Mouse (Mus musculus): ENCODE data around the gene Mef2d. TPM values are rescaled to one million over a fixed set of nuclear protein-coding genes. Genes with fewer than 3 reads are reported as not detected.

Gene Mef2d
- polyA plus RNA-seq, 1 experiment = 343 TPM

- Histone ChIP-seq H3K27ac (ENCODE audit: control insufficient read depth, insufficient read depth, low read length) (no peak overlapping the region), H3K4me1 (replicated peaks; ENCODE audit: control insufficient read depth, insufficient read depth, low read length) (peaks cover 3% of the 10 kb centered on the region; the same call in 1 of the 2 replicates), H3K4me3 (ENCODE audit: control insufficient read depth, insufficient read depth, low read length) (no peak overlapping the region), H3K27me3 (ENCODE audit: control insufficient read depth, insufficient read depth, low read length) (no peaks in the 10 kb centered on the region), H3K36me3 (ENCODE audit: control insufficient read depth, insufficient read depth, low read length) (no peaks in the 10 kb centered on the region)
- TF ChIP-seq CTCF (IDR thresholded peaks at IDR 0.05; ENCODE audit: borderline replicate concordance, control insufficient read depth, extremely low read depth, insufficient read depth, low read length, poor library complexity) (no peak), POLR2A (IDR thresholded peaks at IDR 0.05; ENCODE audit: control insufficient read depth, extremely low read depth, insufficient read depth, low read length, poor library complexity) (no peak)
- DNase-seq = no peak
- 86% methylated on average over 4 of the region's 4 CpGs for WGBS
Measured at GRCm38 (mm10) chr3:88125195-88125594, 17.0 kb upstream of the Mef2d start.

GRCm38 (mm10) chr3:88126181-88126580 is 16.0 kb upstream of the Mef2d start:
- H3K4me1 ChIP-seq (replicated peaks; ENCODE audit: control insufficient read depth, insufficient read depth, low read length) = peaks cover 3% of the 10 kb centered on the region; the same call in 1 of the 2 replicates
- no peak overlapping the region for H3K4me3 ChIP-seq (ENCODE audit: control insufficient read depth, insufficient read depth, low read length)
- no peaks in the 10 kb centered on the region for H3K27me3 ChIP-seq (ENCODE audit: control insufficient read depth, insufficient read depth, low read length)
- DNase-seq = no peak
- no peak for TF ChIP-seq POLR2A (IDR thresholded peaks at IDR 0.05; ENCODE audit: control insufficient read depth, extremely low read depth, insufficient read depth, low read length, poor library complexity)
- TF ChIP-seq CTCF (IDR thresholded peaks at IDR 0.05; ENCODE audit: borderline replicate concordance, control insufficient read depth, extremely low read depth, insufficient read depth, low read length, poor library complexity) = no peak
- no peaks in the 10 kb centered on the region for H3K36me3 ChIP-seq (ENCODE audit: control insufficient read depth, insufficient read depth, low read length)
- WGBS = 99% methylated on average over 7 of the region's 7 CpGs
- H3K27ac ChIP-seq (ENCODE audit: control insufficient read depth, insufficient read depth, low read length) = no peak overlapping the region

- Histone ChIP-seq H3K36me3 (ENCODE audit: control insufficient read depth, insufficient read depth, low read length) (no peaks in the 10 kb centered on the region), H3K27me3 (ENCODE audit: control insufficient read depth, insufficient read depth, low read length) (no peaks in the 10 kb centered on the region), H3K4me1 (replicated peaks; ENCODE audit: control insufficient read depth, insufficient read depth, low read length) (peaks cover 5% of the 10 kb centered on the region; the same call in 1 of the 2 replicates), H3K27ac (ENCODE audit: control insufficient read depth, insufficient read depth, low read length) (peak overlapping the region; percentile 48; the same call in 1 of the 2 replicates), H3K4me3 (ENCODE audit: control insufficient read depth, insufficient read depth, low read length) (no peak overlapping the region)
- peak; percentile 18 for DNase-seq
- WGBS = 34% methylated on average over 3 of the region's 3 CpGs
- TF ChIP-seq POLR2A (IDR thresholded peaks at IDR 0.05; ENCODE audit: control insufficient read depth, extremely low read depth, insufficient read depth, low read length, poor library complexity) = no peak
- no peak for TF ChIP-seq CTCF (IDR thresholded peaks at IDR 0.05; ENCODE audit: borderline replicate concordance, control insufficient read depth, extremely low read depth, insufficient read depth, low read length, poor library complexity)
Measured at GRCm38 (mm10) chr3:88127636-88128035, 14.5 kb upstream of the Mef2d start.

- Histone ChIP-seq H3K27me3 (ENCODE audit: control insufficient read depth, insufficient read depth, low read length) (no peaks in the 10 kb centered on the region), H3K4me3 (ENCODE audit: control insufficient read depth, insufficient read depth, low read length) (no peak overlapping the region), H3K36me3 (ENCODE audit: control insufficient read depth, insufficient read depth, low read length) (no peaks in the 10 kb centered on the region), H3K4me1 (replicated peaks; ENCODE audit: control insufficient read depth, insufficient read depth, low read length) (peaks cover 8% of the 10 kb centered on the region), H3K27ac (ENCODE audit: control insufficient read depth, insufficient read depth, low read length) (peak overlapping the region; percentile 48; the same call in 1 of the 2 replicates)
- 88% methylated on average over 5 of the region's 5 CpGs for WGBS
- no peak for TF ChIP-seq POLR2A (IDR thresholded peaks at IDR 0.05; ENCODE audit: control insufficient read depth, extremely low read depth, insufficient read depth, low read length, poor library complexity)
- TF ChIP-seq CTCF (IDR thresholded peaks at IDR 0.05; ENCODE audit: borderline replicate concordance, control insufficient read depth, extremely low read depth, insufficient read depth, low read length, poor library complexity) = no peak
- DNase-seq = no peak
Measured at GRCm38 (mm10) chr3:88128056-88128455, 14.1 kb upstream of the Mef2d start.

GRCm38 (mm10) chr3:88129006-88129405 is 13.2 kb upstream of the Mef2d start:
- no peak overlapping the region for H3K27ac ChIP-seq (ENCODE audit: control insufficient read depth, insufficient read depth, low read length)
- H3K27me3 ChIP-seq (ENCODE audit: control insufficient read depth, insufficient read depth, low read length) = no peaks in the 10 kb centered on the region
- DNase-seq = no peak
- TF ChIP-seq POLR2A (IDR thresholded peaks at IDR 0.05; ENCODE audit: control insufficient read depth, extremely low read depth, insufficient read depth, low read length, poor library complexity) = no peak
- no peak for TF ChIP-seq CTCF (IDR thresholded peaks at IDR 0.05; ENCODE audit: borderline replicate concordance, control insufficient read depth, extremely low read depth, insufficient read depth, low read length, poor library complexity)
- H3K36me3 ChIP-seq (ENCODE audit: control insufficient read depth, insufficient read depth, low read length) = no peaks in the 10 kb centered on the region
- H3K4me3 ChIP-seq (ENCODE audit: control insufficient read depth, insufficient read depth, low read length) = no peak overlapping the region
- peaks cover 18% of the 10 kb centered on the region for H3K4me1 ChIP-seq (replicated peaks; ENCODE audit: control insufficient read depth, insufficient read depth, low read length)
- WGBS = 85% methylated on average over 4 of the region's 4 CpGs

GRCm38 (mm10) chr3:88131071-88131470 is 11.1 kb upstream of the Mef2d start:
- WGBS = 99% methylated on average over 3 of the region's 3 CpGs
- Histone ChIP-seq H3K4me1 (replicated peaks; ENCODE audit: control insufficient read depth, insufficient read depth, low read length) (peaks cover 27% of the 10 kb centered on the region), H3K27ac (ENCODE audit: control insufficient read depth, insufficient read depth, low read length) (no peak overlapping the region), H3K36me3 (ENCODE audit: control insufficient read depth, insufficient read depth, low read length) (no peaks in the 10 kb centered on the region), H3K4me3 (ENCODE audit: control insufficient read depth, insufficient read depth, low read length) (no peak overlapping the region), H3K27me3 (ENCODE audit: control insufficient read depth, insufficient read depth, low read length) (no peaks in the 10 kb centered on the region)
- DNase-seq = no peak
- TF ChIP-seq POLR2A (IDR thresholded peaks at IDR 0.05; ENCODE audit: control insufficient read depth, extremely low read depth, insufficient read depth, low read length, poor library complexity) = no peak
- TF ChIP-seq CTCF (IDR thresholded peaks at IDR 0.05; ENCODE audit: borderline replicate concordance, control insufficient read depth, extremely low read depth, insufficient read depth, low read length, poor library complexity) = no peak

GRCm38 (mm10) chr3:88132492-88132891 is 9.7 kb upstream of the Mef2d start:
- no peak overlapping the region for H3K4me3 ChIP-seq (ENCODE audit: control insufficient read depth, insufficient read depth, low read length)
- TF ChIP-seq CTCF (IDR thresholded peaks at IDR 0.05; ENCODE audit: borderline replicate concordance, control insufficient read depth, extremely low read depth, insufficient read depth, low read length, poor library complexity) (no peak), POLR2A (IDR thresholded peaks at IDR 0.05; ENCODE audit: control insufficient read depth, extremely low read depth, insufficient read depth, low read length, poor library complexity) (no peak)
- 92% methylated on average over 2 of the region's 2 CpGs for whole genome bisulfite sequencing
- DNase-seq = no peak
- H3K4me1 ChIP-seq (replicated peaks; ENCODE audit: control insufficient read depth, insufficient read depth, low read length) = peaks cover 36% of the 10 kb centered on the region
- H3K36me3 ChIP-seq (ENCODE audit: control insufficient read depth, insufficient read depth, low read length) = no peaks in the 10 kb centered on the region
- H3K27me3 ChIP-seq (ENCODE audit: control insufficient read depth, insufficient read depth, low read length) = no peaks in the 10 kb centered on the region
- H3K27ac ChIP-seq (ENCODE audit: control insufficient read depth, insufficient read depth, low read length) = no peak overlapping the region

Measured in thymus, adult 2 months (tissue).